Mouse (Mus musculus) olfactory bulb, adult 2 months (tissue): Measurements from ENCODE around the gene Cabp2. TPM values are rescaled to one million over a fixed set of nuclear protein-coding genes. Genes with fewer than 3 reads are reported as not detected.
A peak's percentile ranks its signal among the peaks of the same experiment; 100 is the strongest.
"Not testable (repeated sequence)": the region's sequence is repeated elsewhere in the genome, so short reads cannot be mapped to it uniquely, and the experiment has no call there.

Experiments
- H3K27ac ChIP-seq: fragments of 200-500 bp; 2 replicates; pipeline ENCODE4 v1.5.1; 2012; ENCODE audit warnings: low read depth, low read length; ENCODE audit not compliant: insufficient read depth
- H3K4me1 ChIP-seq: fragments of 200-500 bp; 2 replicates; pipeline ENCODE4 v1.6.1; 2012; ENCODE audit warnings: low read length; ENCODE audit not compliant: control insufficient read depth, insufficient read depth
- H3K4me3 ChIP-seq: fragments of 200-500 bp; 2 replicates; pipeline ENCODE4 v1.5.1; 2012; ENCODE audit warnings: mild to moderate bottlenecking, low read depth, low read length, moderate library complexity; ENCODE audit not compliant: insufficient read depth
- CTCF ChIP-seq: fragments of 200-500 bp; IDR thresholded peaks from 2 replicates; pipeline ENCODE4 v1.5.1; 2012; ENCODE audit warnings: low read depth, mild to moderate bottlenecking, low read length, moderate library complexity; ENCODE audit not compliant: insufficient read depth
- POLR2A ChIP-seq: fragments of 200-500 bp; IDR thresholded peaks from 2 replicates; pipeline ENCODE4 v1.6.1; 2012; ENCODE audit warnings: mild to moderate bottlenecking, low read depth, low read length, moderate library complexity; ENCODE audit not compliant: insufficient read depth
- WGBS: fragments of 180-500 bp; shearing (Covaris S2); methylation state at CpG from one replicate; pipeline ENCODE4 v1.1.7; 2018; 5-methylcytosine and 5-hydroxymethylcytosine counted together
- polyA plus RNA-seq: library from polyadenylated mRNA; stranded (reverse); fragments of >200 nt; gene quantifications from 2 replicates; pipeline ENCODE4 v1.2.4, GENCODE M21; 2012; ENCODE audit warnings: low replicate concordance; ENCODE audit not compliant: missing spikeins, insufficient read depth, insufficient read length

The Cabp2 gene
- polyA plus RNA-seq, 1 experiment = not detected

DNA sequence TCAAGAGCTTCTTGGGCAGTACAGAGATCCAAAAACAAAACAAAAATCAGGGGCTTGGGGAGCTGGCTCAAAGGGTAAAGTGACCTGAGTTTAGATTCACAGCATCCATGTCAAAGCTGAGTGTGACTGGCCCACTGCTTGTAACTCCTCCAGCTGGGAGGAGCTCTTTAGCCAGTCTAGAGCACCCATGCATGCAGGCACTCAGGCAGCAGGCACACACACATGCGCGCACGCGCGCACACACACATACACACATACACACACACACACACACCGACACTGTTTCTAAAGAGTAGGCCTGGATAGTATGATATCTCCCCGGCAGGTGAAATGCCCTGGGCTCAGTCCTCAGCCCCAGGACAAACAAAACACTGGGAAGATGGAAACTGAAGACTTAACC is 35.6 kb downstream of the Cabp2 start:
- TF ChIP-seq POLR2A = no peak
- no peak for TF ChIP-seq CTCF
- 88% methylated on average over 7 of the region's 7 CpGs for WGBS
- peaks cover 19% of the 10 kb centered on the region for H3K4me1 ChIP-seq
- no peak overlapping the region for H3K27ac ChIP-seq
- no peak overlapping the region for H3K4me3 ChIP-seq

DNA sequence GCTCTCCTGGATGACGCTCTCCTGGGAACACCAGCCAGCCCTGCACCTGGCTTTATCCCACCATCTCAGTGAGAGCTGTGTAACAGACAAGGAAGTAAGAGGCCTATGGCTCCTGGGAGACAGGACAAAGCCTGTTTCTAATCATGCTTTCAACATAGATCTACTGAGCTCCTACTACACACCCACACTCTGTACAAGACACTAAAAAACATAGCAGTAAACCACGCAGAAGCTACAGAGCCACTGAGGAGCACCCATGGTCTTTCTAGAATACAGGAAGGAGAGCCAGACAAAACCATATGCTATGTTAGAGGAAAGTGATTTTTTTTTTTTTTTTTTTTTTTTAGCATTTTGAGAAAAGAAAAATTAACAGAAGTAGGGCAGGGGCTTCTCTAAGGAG is 37.0 kb downstream of the Cabp2 start:
- H3K27ac ChIP-seq = no peak overlapping the region
- WGBS = 89% methylated on average over 2 of the region's 2 CpGs
- peaks cover 9% of the 10 kb centered on the region for H3K4me1 ChIP-seq
- no peak overlapping the region for H3K4me3 ChIP-seq
- TF ChIP-seq CTCF (no peak), POLR2A (no peak)

DNA sequence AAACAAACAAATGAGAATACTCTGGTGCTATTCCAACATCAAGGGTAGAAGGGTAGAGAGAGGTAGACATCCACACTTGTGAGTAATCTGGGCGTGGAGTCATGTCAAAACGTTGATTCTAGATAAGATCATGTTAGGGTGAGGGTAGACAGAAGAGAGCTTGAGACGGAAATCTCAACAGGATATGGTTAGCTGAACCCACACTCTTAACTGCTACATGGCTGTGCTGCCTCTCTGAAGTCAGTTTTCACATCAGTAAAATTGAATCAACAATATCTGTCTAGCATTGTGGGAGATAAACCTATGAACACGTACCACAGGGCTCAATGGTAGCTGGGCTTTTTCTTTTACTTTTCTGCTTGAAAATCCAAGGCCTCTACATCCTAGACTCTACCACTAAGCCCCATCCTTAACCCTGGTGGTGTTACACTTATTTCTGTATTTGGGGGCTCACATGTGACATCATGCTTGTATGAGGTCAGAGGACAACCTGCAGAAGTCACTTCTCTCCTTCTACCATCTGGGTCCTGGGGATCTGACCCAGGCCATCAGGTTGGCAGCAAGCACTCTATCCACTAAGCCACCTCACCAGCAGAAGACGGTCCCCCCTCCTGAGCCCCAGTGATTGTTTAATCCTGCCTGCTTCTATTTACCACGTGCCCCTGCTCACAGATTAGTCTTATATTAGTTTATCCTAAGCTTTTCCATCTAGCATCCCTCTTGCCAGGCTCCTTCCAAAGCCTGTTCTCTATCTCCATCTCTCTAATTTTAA is 38.5 kb downstream of the Cabp2 start:
- Histone ChIP-seq H3K4me3 (no peak overlapping the region), H3K4me1 (0 out of 2 replicates have a peak, but pooled peaks cover 3% of the 10 kb centered on the region), H3K27ac (no peak overlapping the region)
- 94% methylated on average over 6 of the region's 6 CpGs for WGBS
- TF ChIP-seq POLR2A = no peak
- TF ChIP-seq CTCF = no peak

DNA sequence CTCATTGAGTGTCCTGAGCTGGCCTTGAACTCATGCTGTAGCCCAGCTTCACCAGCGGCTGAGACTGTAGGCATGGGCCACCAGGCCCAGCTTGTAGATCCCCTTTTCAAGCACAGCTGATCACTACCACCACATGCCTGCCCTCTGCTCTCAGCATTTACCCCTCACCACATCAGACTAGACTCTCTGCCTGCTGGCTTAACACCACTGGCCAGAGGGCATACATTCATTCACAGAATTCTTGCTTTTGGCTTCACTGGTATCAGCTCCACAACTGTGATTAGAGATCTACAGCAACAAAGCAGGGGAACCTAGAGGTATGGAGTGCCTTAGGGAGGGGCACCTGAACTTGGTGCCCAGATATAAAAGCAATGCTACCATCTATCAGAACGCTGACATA is 39.1 kb downstream of the Cabp2 start:
- H3K4me1 ChIP-seq = 0 out of 2 replicates have a peak, but pooled peaks cover 5% of the 10 kb centered on the region
- 88% methylated on average over 2 of the region's 2 CpGs for WGBS

DNA sequence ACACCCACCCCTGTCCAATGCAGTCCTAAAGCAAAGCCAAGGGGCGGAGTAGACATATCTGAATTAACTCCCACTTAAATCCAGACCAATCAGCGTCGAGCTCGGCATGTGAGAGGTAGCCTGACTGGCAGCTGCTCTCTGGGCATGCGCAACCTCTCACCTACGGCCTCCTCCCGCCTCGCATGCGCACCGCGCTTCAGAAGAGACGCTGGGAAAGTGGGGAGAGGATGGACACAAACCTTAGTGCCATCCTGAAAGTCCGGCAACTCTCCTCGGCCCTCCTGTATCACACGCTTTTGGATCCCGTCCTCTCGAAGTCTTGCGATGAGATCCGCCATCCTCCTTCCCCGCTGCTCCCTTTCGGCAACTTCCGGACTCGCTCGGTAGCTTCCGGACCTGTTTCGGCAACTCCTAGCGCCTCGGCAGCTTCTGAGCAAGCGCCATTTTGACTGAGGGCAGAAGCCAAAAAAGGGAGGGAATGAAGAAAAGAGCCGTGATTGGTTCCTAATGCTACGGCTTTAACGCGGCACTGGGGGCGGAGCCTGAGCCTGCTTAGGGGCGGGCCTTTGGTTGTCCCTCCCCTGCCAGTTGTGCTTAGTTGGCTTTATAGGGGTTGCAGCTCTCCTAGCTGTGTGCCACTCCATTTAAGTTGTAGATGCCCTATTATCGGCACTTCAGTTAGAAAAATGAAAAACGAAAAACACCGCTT is 39.9 kb downstream of the Cabp2 start:
- peak overlapping the region; percentile 77 for H3K4me3 ChIP-seq
- TF ChIP-seq CTCF = no peak
- TF ChIP-seq POLR2A = peak; percentile 68; the same call in 1 of the 2 replicates
- WGBS = 2% methylated on average over 38 of the region's 38 CpGs

More for the DNA sequence above, 39.1 kb downstream of the Cabp2 start:
- Histone ChIP-seq H3K4me3 (no peak overlapping the region), H3K27ac (no peak overlapping the region)
- no peak for TF ChIP-seq POLR2A
- TF ChIP-seq CTCF = no peak

DNA sequence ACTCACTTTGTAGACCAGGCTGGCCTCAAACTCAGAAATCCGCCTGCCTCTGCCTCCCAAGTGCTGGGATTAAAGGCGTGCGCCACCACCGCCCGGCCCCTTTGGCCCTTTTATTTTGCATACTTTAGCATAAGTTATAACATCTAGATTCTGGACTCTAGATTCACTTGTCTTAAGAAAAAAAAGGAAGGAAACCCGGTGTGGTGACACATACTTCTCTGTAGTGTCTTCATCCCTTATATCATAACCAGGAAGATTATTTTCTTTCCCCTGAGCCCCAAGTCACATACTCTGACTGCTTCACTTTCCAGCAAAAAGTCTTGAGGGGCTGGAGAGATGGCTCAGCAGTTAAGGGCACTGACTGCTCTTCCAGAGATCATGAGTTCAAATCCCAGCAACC is 40.5 kb downstream of the Cabp2 start:
- H3K4me1 ChIP-seq, H3K4me3 ChIP-seq, H3K27ac ChIP-seq: not testable (repeated sequence)
- WGBS = 56% methylated on average over 6 of the region's 6 CpGs

More for the DNA sequence above, 39.9 kb downstream of the Cabp2 start:
- Histone ChIP-seq H3K4me1 (0 out of 2 replicates have a peak, but pooled peaks cover 5% of the 10 kb centered on the region), H3K27ac (peak overlapping the region; percentile 93)

DNA sequence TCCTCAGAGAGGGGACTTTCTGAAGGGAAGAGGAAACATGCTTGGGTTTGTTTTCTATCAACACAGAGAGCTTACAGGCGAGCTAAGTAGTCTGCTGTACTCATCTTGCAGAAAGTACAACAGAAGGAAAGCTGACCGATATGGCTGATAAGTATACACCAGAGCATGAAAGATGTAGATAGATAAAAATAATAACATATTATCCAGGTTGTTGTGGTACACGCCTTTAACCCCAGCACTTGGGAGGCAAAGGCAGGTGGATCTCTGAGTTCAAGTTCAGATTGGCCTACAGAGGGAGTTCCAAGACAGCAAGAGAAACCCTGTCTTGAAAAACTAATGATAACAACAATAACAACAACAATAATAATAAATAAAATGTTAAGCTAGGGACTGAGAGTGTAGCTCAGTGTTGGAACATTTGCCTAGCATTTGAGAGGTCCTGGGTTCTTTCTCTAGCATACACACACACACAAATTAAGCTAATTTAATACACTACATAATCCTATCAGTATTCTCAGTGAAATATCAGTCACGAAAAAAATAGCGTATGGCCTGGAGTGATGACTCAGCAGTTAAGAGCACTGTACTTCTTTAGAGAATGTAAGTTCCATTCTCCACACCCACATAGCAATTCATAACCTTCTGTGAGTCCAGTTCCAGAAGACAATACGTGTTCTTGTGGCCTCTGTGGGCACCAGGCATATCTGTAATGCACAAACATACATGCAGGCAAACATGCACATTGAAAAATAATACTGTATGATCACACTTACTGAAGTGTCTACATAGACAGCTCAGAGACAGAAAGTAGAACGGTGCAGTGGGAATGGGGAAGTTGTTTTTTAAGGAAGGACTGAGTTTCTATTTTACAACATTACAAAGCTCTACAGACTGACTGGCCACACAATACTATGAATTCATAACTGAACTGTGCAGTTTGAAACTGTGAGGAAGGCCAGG is 41.3 kb downstream of the Cabp2 start:
- Histone ChIP-seq H3K4me1 (peaks cover 15% of the 10 kb centered on the region), H3K4me3 (no peak overlapping the region), H3K27ac (no peak overlapping the region)
- WGBS = 85% methylated on average over 7 of the region's 7 CpGs
- TF ChIP-seq CTCF (no peak), POLR2A (no peak)

DNA sequence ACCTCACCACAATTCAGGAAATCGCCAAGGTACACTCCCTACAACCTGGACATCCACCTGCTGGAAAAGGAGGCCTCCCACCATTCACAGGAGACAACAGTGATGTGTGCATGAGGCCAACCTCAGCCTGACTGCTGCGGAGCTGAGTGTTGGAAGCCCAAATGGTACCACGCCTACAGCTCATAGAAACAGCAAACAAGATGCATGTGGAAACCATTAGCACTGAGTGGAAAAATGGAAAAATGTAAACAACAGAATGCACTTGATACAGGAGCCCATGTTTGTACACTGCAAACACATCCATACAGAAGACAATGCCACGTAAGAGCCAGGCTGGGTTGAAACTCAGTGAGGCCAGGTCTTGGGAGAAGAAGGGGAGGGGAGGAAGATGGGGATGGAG is 43.1 kb downstream of the Cabp2 start:
- TF ChIP-seq POLR2A = no peak
- TF ChIP-seq CTCF = no peak

DNA sequence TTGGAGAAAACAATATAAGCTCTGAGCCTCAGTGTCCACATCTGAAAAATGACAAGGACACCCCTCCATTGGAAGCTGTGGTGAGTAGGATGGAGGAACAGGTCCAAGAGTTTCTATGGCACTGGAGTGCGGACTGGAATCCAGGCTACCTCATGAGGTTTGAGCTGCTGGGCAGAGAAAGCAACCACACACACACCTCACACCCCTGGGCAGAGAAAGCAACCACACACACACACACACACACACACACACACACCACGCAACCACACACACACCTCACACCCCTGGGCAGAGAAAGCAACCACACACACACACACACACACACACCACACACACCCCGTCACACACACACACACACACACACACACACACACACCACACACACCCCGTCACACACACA is 43.9 kb downstream of the Cabp2 start:
- peaks cover 15% of the 10 kb centered on the region for H3K4me1 ChIP-seq
- H3K27ac ChIP-seq = peak overlapping the region; percentile 68
- 2% methylated on average over 4 of the region's 4 CpGs for WGBS
- H3K4me3 ChIP-seq = peak overlapping the region; percentile 42

More for the DNA sequence above, 43.1 kb downstream of the Cabp2 start:
- 80% methylated on average over 4 of the region's 4 CpGs for WGBS
- no peak overlapping the region for H3K4me3 ChIP-seq
- H3K4me1 ChIP-seq = peaks cover 15% of the 10 kb centered on the region
- H3K27ac ChIP-seq = no peak overlapping the region
